Mouse (Mus musculus) erythroblast, adult 5-6 weeks (primary cell): ENCODE measurements around the gene Hps5. TPM values are rescaled to one million over a fixed set of nuclear protein-coding genes. Genes with fewer than 3 reads are reported as not detected.
"Not testable (repeated sequence)": the region's sequence is repeated elsewhere in the genome, so short reads cannot be mapped to it uniquely, and the experiment has no call there.

Source experiments
- ATAC-seq: replicated peaks from 2 replicates; pipeline ENCODE4 v1.8.0; 2016; ENCODE audit warnings: moderate number of reproducible peaks, mild to moderate bottlenecking, moderate TSS enrichment, inconsistent platforms; ENCODE audit not compliant: poor library complexity, low FRiP score, severe bottlenecking
- total RNA-seq, 2 experiments: library from RNA; stranded (forward) in 1 of 2; stranded (reverse) in 1 of 2; fragments of 150-400 nt in 1 of 2; fragments of 200-764, 138-1000 nt in 1 of 2; gene quantifications; 2 replicates each; pipeline versions ENCODE4 v1.2.3 to v1.2.4; 2015 to 2017; ENCODE audit warnings: low replicate concordance in 2 of 2

Gene Hps5
- total RNA-seq (2015; ENCODE audit: low replicate concordance) (13.0 and 16.5 TPM in 2 replicates), total RNA-seq (2017; ENCODE audit: low replicate concordance) (4.7 and 10.7 TPM in 2 replicates)

DNA sequence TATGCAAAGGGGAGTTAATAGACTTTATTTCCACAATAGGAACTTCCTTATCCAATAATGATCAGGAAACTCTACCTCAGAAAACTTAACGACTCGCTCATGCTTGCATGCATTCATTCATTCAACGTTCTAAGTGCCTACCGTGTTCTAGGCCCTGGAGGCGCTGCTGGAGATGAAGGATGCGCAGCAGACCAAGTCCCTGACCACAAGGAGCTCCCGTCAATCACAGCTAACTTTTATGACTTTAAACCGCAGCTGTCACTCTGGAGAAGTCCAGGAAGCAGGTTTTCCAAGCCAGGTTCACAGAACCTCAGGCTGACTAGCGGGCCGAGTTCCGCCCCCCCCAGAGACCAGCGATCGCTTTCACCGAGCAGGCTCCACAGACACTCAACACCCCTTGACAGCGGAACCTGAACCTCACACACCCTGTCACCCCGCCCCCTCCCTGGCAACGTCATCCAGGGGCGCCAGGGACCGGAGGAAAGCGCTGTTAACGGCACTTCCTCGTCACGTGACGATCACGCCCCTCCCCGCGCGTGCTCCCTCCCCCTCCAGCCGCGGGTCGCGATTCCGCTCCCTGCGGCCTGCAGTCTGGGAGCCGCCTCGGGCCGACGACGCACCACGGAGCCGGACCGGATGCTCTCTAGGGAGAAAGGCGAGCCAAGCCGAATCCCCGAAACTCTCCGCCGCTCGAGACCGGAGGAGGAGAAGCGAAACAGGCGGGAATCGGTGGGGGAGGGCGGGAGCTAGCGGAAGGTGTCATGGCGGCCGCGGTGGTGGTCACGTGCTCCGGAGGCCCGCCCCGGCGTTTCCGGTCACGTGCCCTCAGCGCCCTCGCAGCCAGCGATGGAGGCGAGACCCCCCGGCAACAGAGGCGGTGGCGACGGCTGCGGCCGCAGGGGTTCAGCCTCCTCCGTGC, at the start of gene Hps5, which contains the start of gene Gtf2h1:
Gene Hps5, minus strand, starts transcription at position 778 of the 919 bp plus-strand sequence.
Gene Gtf2h1, plus strand, starts transcription at position 817 of the 919 bp plus-strand sequence.
- ATAC-seq = peak; percentile 98

DNA sequence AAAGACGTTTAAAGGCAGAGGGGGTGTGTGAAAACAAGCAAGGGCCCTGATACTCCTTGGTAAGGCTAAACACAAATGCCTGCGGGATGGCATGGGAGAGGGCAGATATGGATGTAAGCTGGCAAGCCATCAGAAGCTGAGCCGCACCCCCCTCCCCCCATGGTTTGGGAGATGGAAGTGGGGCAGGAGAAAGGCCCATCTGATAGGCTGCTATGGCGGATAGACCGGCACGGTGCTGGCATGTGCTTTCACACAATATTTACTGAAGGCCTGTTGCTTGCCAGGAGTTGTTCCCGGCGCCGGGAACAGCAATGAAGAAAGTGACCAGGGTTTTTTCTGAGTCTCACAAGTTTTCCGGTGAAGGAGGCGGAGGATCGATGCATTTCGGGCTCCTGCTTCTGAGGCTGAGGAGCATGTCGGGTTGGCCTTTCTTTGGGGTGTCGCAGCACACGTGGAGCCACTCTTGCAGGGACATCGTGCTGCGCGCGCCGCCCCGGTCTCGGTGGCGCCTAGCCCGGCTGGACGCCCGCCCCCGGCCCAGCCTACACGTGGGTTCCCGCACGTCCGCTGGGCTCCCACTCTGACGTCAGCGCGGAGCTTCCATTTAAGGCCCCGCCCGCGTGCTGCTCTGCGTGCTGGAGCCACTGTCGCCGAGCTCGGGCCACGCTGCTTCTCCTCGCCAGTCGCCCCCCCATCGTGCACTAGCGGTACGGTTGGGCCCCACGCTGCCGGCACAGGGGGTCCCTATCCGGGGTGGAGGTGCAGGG, 49.5 kb upstream of the Hps5 start:
- peak; percentile 78 for ATAC-seq

DNA sequence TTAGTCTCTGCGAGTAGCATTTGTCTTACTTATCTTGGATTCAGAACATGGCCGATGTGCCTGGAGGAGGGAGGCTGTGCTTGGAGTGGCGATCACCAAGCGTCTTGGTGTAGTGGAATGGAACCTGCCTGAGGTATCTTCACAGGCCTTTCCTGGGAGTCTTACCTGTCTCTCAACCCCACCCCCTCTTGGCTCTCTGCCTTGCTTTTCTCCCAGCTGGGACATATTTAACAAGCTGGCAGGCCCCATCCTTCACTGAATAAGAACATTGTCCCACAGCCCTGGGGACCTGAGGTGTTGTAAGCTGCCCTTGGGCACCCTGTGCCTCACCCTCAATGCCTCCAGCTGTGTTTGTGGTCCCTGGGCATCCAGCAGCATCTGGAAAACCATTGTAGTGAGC, 47.7 kb upstream of the Hps5 start:
- no peak for ATAC-seq

DNA sequence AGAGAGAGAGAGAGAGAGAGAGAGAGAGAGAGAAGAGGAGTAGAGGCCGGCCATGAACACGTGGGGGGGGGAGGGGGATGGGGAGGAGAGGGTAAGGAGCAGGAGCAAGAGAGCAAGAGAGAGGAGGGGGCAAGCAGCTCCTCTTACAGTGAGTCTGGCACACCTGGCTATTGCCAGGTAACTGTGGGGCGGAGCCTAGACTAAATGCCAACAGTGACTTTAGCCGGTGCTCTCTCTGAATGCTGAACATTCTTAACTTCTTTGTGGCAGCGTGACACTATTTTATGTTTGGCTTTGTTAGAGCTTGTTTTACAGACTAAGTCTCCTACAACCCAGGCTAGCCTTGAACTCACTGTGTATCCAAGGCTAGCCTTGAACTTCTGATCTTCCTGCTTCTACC, 46.4 kb upstream of the Hps5 start:
- ATAC-seq = no peak

DNA sequence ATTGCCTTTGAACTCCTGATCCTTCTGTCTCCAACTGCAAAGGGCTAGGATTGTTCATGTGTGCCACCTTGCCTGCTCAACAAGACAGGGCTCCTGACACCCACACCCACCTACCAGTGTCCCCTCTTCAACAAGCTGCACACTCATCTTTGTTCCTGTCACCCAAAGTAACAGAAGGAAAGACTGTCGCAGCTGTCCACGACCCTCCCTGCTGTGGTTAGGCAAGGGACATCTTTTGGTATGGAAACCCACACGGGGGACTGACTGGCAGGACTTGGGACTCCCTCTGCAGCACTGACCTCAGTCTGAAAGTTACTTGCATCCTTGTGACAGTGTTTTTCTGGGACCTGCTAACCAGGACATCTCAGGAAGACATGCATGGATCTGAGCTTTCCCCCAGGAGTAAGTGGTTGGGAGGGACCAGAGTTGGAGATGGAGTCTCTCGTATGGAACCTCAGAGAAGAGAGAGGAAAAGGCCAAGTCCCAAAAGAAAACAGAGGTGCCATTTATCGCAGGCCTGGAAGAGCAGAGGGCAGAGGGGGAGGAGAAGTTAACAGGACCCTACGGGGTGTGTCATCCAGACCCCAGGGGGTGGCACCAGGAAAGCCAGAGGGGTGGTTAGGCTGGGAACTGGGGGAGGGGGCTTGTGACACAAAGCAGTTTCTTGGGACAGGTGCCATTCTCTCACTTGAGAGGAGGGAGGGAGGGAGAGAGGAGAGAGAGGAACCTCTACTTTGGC, 45.1 kb upstream of the Hps5 start, which contains the start of gene Ldha:
Gene Ldha, plus strand, starts transcription at position 689 of the 739 bp plus-strand sequence.
- no peak for ATAC-seq

DNA sequence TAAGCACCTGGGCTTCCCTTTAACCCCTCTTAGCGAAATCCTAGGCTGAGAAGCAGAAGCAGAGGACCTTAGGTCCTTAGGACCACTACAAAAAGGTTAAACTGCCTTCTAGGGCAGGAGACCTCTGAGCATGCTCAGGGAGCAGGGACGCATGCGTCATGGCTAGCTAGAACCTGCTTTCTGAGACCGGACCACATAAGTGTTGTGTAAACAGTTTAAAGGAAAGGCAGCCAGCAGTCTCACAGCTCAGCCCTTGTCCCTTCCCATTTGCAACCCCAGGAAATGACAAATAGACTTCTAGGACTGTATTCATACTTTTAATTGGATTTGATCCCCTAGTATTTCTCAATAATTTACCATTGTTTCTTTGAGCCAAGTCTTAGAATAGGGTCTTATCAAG, 44.5 kb upstream of the Hps5 start:
- no peak for ATAC-seq

DNA sequence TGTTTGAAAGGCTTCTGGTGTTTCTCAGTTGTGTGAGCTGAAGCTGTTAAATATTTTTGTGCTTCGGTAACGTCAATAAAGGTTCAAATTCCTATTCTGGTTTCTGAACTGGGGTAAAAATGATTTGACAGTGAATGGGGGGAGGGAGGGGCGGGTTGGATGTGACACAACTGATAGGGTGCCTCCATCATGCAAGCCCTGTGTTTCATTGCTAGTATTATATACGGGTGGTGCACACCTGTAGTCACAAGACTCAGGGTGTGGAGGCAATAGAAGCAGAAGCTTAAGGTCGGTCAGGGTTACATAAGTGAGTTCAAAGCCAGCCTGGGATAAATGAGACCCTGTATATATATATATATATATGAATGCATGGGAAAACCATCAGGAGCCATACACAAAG, 44.0 kb upstream of the Hps5 start:
- no peak for ATAC-seq

DNA sequence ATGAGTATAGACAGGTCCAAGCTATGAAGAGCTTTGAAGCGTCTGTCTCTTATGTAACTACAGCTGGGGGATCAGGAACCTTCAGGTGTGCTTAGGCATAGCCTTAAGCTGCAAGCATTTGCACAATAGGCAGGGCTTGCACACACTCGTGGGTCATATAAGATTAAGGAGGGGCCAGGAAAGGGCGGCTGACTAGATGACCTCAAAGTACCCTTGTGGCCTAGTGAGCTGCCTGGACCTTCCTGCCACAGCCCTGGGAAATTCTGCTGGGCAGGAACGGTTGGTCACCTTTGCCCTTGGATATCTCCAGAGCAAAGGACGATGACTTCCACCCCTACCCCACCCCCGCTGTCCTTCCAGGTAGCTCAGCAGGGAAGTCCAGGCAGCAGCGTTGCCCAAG, 43.6 kb upstream of the Hps5 start:
- ATAC-seq = no peak

DNA sequence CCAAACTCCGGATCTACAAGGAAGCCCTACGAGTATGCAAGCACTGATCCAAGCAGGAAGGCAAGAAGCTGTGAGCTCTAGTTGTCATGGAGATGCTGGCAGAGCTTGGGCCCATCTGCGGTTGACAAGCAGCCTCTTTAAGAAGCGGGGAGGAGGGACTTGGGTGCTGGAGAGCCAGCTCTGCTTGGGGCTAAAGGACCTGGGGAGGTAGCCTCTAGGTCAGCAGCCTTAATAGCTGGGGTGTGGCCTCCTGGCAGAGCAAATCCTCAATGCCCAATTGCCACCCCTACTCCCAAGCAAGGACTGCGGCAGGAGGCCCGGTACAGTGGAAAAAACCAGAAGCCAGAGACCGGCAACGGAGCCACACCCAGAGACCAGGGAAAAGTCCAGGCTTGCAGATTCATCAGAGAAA, 43.0 kb upstream of the Hps5 start:
- ATAC-seq = no peak

DNA sequence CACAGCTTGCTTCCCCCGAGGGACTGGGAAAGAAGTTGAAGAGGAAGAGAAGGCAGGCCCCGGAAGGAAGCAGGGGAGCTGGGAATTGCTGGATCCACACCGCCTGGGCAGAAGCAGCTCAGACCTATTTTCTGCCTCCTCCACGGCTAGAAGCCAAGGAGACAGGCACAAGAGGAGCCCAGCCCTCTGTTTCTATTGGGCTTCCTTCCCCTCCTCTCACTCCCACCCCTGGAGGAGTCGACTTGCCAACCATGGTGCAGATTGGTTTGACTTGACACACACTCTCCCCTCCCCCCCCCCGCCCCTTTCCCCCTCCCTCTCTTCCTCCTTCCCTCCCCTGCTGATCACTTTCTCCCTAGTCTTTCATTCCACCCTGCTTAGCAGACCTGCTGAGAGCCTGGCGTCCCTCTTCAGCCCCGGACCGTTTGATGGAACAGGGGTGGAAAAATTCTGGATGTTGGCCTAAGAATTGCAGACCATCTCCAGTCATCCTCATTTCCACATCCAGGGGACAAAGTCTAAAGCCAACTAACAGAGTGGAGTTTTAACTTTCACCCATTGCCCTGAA, 42.3 kb upstream of the Hps5 start:
- no peak for ATAC-seq

DNA sequence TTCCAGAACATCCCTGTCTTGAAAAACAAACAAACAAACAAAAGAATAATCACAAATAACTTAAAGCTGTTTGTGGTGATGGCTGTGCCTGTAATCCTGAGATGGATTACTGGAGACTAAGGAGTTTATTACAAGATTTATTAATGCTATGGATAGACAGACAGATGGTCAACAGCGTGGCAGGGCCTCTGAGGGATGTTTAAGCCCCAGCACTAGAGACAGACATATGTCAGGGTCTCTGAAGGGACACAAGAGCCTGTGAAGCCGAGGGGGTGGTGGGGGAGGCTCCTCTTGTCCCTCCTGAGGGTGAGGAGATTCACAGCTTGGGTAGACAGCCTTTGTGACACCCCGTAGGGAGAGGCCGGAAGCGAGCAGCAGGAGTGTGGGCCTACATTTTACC, 41.2 kb upstream of the Hps5 start:
- ATAC-seq = no peak

DNA sequence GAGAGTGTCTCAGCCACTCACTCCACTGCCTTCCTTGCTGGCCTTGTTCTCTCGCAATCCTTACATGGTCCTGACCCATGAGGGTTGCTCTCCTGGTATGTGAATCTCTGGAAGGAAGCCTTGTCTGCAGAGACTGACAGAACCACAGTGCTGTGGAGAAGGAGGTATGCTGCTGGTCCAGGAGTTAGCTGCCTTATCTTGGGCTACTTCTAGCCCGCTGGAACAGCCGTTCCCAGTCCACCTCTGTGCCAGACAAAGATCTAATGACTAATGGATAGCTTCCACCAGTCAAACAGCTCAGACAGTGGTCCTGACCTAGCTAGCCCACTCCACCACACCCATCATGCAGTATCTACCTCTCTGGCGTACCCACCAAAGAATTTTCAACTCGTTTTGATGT, 40.5 kb upstream of the Hps5 start:
- no peak for ATAC-seq

DNA sequence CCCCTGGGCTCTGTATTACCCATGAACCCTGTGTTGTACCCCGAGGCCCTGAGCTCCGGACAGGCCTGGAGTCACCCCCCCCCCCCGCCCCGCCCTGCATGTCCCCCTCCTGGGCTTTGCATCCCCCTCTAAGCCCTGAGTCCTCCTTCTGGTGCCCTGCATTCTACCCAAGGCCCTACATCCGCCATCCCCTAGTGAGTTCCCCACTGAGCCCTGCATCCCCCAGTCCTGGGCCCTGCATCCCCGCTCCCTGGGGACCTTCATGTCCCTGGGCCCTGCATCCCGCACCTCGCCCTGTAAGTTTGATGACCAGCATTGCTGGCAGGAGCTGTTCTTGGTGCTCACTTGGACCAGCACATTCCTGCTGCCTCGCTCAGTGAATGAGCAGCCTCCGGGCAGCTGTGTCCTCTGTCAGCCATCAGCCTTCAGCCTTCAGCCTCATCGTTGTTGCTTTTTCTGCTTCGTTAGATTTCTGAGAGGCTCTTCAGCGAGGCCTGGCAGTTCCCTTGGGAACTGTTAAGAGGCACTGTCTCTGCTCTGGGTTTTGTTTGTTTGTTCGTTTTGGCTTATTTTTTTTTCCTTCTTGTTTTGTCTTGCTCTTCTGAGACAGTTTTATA, 39.2 kb upstream of the Hps5 start:
- no peak for ATAC-seq

DNA sequence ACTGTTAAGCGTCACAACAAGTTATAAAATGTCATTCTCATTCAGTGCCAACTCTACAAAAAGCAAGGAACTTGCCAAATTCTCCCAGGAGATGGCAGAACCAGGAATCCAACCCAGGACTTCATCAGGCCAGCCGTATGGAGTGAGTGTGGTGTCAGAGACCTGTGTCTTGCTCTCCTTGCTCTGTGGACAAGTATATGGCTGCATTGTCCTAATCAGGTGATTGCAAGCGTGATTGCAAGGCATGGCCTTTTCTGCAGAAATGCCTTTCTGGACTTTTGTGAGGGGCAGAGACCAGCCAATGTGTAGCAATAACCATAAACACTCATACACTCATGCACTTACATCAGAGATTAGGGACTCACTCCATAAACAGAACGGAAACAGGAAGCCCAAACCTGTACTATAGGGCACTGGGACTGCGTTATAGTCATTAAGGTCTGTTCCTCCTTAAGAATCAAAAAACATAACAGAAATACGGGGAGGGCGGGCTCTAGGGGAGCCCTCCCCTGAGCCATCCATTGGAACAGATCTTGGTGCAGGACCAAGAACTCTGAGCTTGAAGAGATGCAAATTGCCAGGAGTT, 37.9 kb upstream of the Hps5 start:
- ATAC-seq = no peak

DNA sequence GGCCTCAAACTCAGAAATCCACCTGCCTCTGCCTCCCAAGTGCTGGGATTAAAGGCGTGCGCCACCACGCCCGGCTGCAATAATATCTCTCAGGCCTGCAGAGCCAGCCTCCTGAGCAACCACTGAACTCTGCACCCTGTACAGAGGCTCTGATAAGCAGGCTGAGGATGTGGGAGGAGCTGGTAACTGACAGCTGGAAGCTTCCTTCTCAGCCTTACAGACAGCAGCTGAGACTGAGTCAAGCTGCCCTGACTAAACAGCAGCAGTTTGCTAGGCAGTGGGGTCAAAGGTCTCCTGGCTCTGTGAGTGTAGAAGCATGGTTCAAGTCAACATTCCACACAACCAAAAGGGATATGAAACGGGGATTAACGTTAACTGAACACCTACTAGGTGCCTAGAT, 37.4 kb upstream of the Hps5 start:
- ATAC-seq = peak; percentile 59; the same call in 1 of the 2 replicates

DNA sequence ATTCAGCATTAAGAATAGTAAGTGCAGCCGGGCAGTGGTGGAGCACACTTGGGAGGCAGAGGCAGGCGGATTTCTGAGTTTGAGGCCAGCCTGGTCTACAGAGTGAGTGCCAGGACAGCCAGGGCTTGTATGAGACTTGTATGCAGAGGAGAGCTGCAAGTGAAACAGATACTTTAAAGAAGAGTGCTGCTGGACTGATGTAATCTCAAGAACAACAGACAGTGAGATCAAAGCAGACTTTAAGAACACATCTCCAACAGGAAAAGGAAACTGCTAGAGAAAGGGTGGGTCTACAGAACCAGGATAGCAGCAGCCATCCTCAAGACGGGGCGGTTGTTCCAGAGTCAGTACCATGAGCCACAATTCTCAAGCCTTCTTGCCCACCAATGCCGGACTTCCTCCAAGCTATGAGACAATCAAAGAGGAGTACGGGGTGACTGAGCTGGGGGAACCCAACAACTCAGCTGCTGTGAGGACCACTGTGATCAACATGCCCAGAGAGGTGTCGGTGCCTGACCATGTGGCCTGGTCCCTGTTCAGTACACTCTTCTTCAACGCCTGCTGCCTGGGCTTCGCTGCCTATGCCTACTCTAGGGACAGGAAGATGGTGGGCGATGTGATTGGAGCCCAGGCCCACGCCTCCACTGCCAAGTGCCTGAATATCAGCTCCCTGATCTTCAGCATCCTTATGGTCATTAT, 36.4 kb upstream of the Hps5 start:
- ATAC-seq = not testable (repeated sequence)

DNA sequence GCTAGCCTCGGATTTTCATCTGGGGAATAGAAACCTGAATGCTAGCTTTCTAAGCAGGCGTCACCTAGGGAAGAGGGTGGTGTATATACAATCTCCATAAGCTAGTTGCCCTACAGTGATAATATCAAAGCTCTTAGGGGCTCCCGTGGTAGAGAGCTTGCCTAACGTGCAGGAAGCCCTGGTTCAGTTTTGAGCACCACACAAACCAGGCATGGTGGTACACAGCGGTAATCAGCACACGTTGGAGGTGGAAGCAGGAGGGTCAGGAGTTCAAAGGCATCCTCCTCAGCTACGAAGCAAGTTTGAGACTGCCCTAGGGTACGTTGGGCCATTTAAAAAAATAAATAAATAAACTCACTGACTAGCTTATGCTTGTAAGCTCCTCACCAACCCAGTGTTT, 35.8 kb upstream of the Hps5 start:
- no peak for ATAC-seq
